Mouse (Mus musculus) T-helper 2 cell (primary cell): Measurements from ENCODE around the gene Shoc2.
"Not testable (repeated sequence)": the region's sequence is repeated elsewhere in the genome, so short reads cannot be mapped to it uniquely, and the experiment has no call there.

Experiments
- in situ Hi-C: fragments of 300-600 bp; cut with MboI, MseI; formaldehyde crosslinking; loops from one replicate; pipeline ENCODE4 v1.15.1; 2025; ENCODE audit warnings: high pct_unique_total_duplicates

The Shoc2 gene

GRCm38 (mm10) chr19:53929218-53929617 lies 14.9 kb upstream of the Shoc2 start:
- in situ Hi-C loops = loop anchor here (5.0 kb wide), 1 partner anchor 167 kb away; no protein-coding TSS in a partner anchor

GRCm38 (mm10) chr19:53933050-53933449 lies 11.1 kb upstream of the Shoc2 start:
- in situ Hi-C loops = no loop called here

- in situ Hi-C loops = no loop called here
Measured at GRCm38 (mm10) chr19:53934046-53934445, 10.1 kb upstream of the Shoc2 start.

- in situ Hi-C loops = no loop called here
Measured at GRCm38 (mm10) chr19:53939467-53939866, 4.6 kb upstream of the Shoc2 start.

GRCm38 (mm10) chr19:53941139-53941538 lies 3.0 kb upstream of the Shoc2 start:
- in situ Hi-C loops = no loop called here

GRCm38 (mm10) chr19:53942342-53942741 lies 1.8 kb upstream of the Shoc2 start:
- in situ Hi-C loops = no loop called here

- in situ Hi-C loops = no loop called here
Measured at GRCm38 (mm10) chr19:53944786-53945169, 672 bp downstream of the Shoc2 start.

- in situ Hi-C loops = no loop called here
Measured at GRCm38 (mm10) chr19:53945171-53946042, 1.3 kb downstream of the Shoc2 start.

GRCm38 (mm10) chr19:53957513-53957912 lies 13.4 kb downstream of the Shoc2 start:
- in situ Hi-C loops = no loop called here

GRCm38 (mm10) chr19:53962511-53962910 lies 18.4 kb downstream of the Shoc2 start:
- in situ Hi-C loops = no loop called here

GRCm38 (mm10) chr19:53964347-53964746 lies 20.2 kb downstream of the Shoc2 start:
- in situ Hi-C loops = not testable (repeated sequence)

- in situ Hi-C loops = no loop called here
Measured at GRCm38 (mm10) chr19:53964910-53965633, 21.0 kb downstream of the Shoc2 start.

GRCm38 (mm10) chr19:53969226-53969625 lies 25.1 kb downstream of the Shoc2 start:
- in situ Hi-C loops = no loop called here

- in situ Hi-C loops = no loop called here
Measured at GRCm38 (mm10) chr19:53971938-53972337, 27.8 kb downstream of the Shoc2 start.

- in situ Hi-C loops = no loop called here
Measured at GRCm38 (mm10) chr19:53973656-53974055, 29.6 kb downstream of the Shoc2 start.

GRCm38 (mm10) chr19:53982041-53982440 lies 37.9 kb downstream of the Shoc2 start:
- in situ Hi-C loops = no loop called here

- in situ Hi-C loops = no loop called here
Measured at GRCm38 (mm10) chr19:53983336-53983735, 39.2 kb downstream of the Shoc2 start.

GRCm38 (mm10) chr19:53984628-53985027 lies 40.5 kb downstream of the Shoc2 start:
- in situ Hi-C loops = no loop called here

GRCm38 (mm10) chr19:53990538-53990937 lies 46.4 kb downstream of the Shoc2 start:
- in situ Hi-C loops = no loop called here

GRCm38 (mm10) chr19:53993860-53994259 lies 49.8 kb downstream of the Shoc2 start:
- in situ Hi-C loops = no loop called here

- in situ Hi-C loops = no loop called here
Measured at GRCm38 (mm10) chr19:53994276-53994675, 50.2 kb downstream of the Shoc2 start.

GRCm38 (mm10) chr19:54010973-54011372 lies 66.9 kb downstream of the Shoc2 start:
- in situ Hi-C loops = no loop called here

- in situ Hi-C loops = no loop called here
Measured at GRCm38 (mm10) chr19:54014999-54015398, 70.9 kb downstream of the Shoc2 start.
